Mouse (Mus musculus): ENCODE measurements around the gene Ppp2r2c. TPM values are rescaled to one million over a fixed set of nuclear protein-coding genes. Genes with fewer than 3 reads are reported as not detected.
"Not testable (repeated sequence)": the region's sequence is repeated elsewhere in the genome, so short reads cannot be mapped to it uniquely, and the experiment has no call there.

The Ppp2r2c gene
- polyA plus RNA-seq, 1 experiment from 2014 or later = 17.1 TPM

DNA sequence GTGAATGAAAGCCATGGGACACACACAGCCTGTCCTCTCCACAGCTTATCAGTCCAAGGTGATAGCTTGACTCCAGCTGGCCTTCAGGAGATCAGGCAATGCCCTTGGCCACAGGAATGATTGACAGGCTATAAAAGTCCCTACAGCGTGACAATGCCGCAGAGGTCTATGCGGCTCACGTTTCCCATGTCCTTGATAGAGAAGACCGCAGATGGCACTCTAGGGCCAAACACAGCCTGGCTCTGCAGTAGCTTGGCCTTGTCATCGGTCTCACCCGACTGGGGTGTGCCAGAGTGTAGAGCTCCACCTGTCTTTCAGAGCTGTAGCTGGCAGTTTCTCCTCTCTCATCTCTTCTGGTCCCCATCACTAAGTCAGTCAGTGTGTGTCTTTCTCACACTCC, 68.2 kb downstream of the Ppp2r2c start:
- Histone ChIP-seq H3K27me3 (replicated peaks; ENCODE audit: control insufficient read depth, insufficient read depth, low read length) (no peaks in the 10 kb centered on the region), H3K4me2 (ENCODE audit: low read length) (no peak overlapping the region), H3K27ac (ENCODE audit: low read depth, low read length) (peak overlapping the region; percentile 60; the same call in 1 of the 2 replicates), H3K36me3 (ENCODE audit: control insufficient read depth, insufficient read depth, low read length) (no peaks in the 10 kb centered on the region), H3K4me1 (ENCODE audit: control insufficient read depth, insufficient read depth, low read length) (peaks cover 12% of the 10 kb centered on the region), H3K9ac (ENCODE audit: low read length) (no peak overlapping the region), H3K9me3 (replicated peaks; ENCODE audit: control insufficient read depth, low read length) (no peaks in the 10 kb centered on the region), H3K4me3 (ENCODE audit: low read depth, low read length) (no peak overlapping the region)
- no peak for ATAC-seq
- WGBS = 84% methylated on average over 7 of the region's 7 CpGs
- DNase-seq (ENCODE audit: low spot score) = no peak

- Histone ChIP-seq H3K4me2 (ENCODE audit: low read length) (no peak overlapping the region), H3K9ac (ENCODE audit: low read length) (no peak overlapping the region), H3K4me3 (ENCODE audit: low read depth, low read length) (no peak overlapping the region), H3K36me3 (ENCODE audit: control insufficient read depth, insufficient read depth, low read length) (no peaks in the 10 kb centered on the region), H3K27me3 (replicated peaks; ENCODE audit: control insufficient read depth, insufficient read depth, low read length) (no peaks in the 10 kb centered on the region), H3K4me1 (ENCODE audit: control insufficient read depth, insufficient read depth, low read length) (peaks cover 12% of the 10 kb centered on the region), H3K27ac (ENCODE audit: low read depth, low read length) (no peak overlapping the region), H3K9me3 (replicated peaks; ENCODE audit: control insufficient read depth, low read length) (no peaks in the 10 kb centered on the region)
- DNase-seq (ENCODE audit: low spot score) (no peak), ATAC-seq (no peak)
- WGBS = 95% methylated on average over 5 of the region's 5 CpGs
Measured at GRCm38 (mm10) chr5:36938021-36938420, 69.7 kb downstream of the Ppp2r2c start.

DNA sequence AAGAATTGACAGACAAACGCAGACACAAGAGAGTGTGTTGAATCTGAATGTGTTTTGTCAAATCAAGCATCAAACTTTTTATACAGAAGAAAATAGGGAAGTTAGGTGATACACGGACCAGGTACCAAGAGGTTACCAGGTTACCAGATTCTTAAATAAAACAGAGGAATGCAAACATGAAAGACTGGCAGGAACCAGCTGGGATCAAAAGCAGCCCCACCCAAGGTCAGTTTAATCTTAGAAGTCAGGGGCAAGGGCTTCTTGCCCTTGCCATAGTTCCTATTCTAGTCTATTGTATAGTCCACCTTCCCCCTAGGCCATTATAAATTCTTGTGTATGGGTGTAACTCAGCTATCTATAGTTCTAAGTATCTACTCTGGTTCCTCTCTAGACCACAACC, 70.7 kb downstream of the Ppp2r2c start:
- DNase-seq (ENCODE audit: low spot score); H3K9ac ChIP-seq (ENCODE audit: low read length); H3K9me3 ChIP-seq (replicated peaks; ENCODE audit: control insufficient read depth, low read length); H3K4me3 ChIP-seq (ENCODE audit: low read depth, low read length); H3K4me2 ChIP-seq (ENCODE audit: low read length); H3K27me3 ChIP-seq (replicated peaks; ENCODE audit: control insufficient read depth, insufficient read depth, low read length); ATAC-seq; H3K36me3 ChIP-seq (ENCODE audit: control insufficient read depth, insufficient read depth, low read length); H3K27ac ChIP-seq (ENCODE audit: low read depth, low read length): not testable (repeated sequence)
- H3K4me1 ChIP-seq (ENCODE audit: control insufficient read depth, insufficient read depth, low read length) = peaks cover 12% of the 10 kb centered on the region
- WGBS = 83% methylated on average over 2 of the region's 2 CpGs

DNA sequence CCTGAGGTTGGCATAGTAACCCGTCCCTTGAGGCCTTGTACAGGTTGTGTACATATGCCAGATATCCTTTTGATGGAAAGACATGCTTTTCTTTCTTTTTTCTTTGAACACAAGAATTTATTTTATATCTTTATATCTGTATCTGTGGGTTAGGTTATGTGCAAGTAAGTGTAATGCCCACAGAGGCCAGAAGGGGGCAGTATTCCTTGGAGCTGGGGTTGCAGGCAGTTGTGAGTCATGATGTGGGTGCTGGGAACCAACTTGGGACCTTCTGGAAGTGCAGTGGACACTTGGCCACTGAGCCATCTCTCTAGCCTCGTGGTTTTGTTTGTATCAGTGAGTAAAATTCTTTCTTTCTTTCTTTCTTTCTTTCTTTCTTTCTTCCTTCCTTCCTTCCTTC, 74.1 kb downstream of the Ppp2r2c start:
- WGBS = 89% methylated on average over 2 of the region's 2 CpGs
- H3K9ac ChIP-seq (ENCODE audit: low read length) = no peak overlapping the region
- ATAC-seq = no peak

DNA sequence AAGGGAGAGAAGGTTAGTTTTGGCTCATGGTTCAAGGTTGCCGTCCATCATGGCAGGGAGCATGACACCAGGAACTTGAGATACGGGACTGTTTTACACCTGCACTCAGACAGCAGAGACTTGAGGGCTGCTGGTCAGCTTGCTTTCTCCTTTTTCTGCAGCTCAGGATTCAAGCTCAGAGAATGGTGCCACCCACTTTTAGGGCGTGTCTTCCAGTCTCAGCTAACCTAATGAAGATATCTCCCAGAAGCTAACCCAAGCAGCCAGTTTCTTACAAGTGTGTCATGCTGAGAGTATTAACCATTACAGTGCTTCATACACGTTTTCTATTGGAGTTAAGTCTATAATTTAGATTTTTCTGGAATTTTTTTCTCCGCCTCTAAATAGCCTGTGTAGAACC, 76.2 kb downstream of the Ppp2r2c start:
- no peak for ATAC-seq
- Histone ChIP-seq H3K4me2 (ENCODE audit: low read length) (no peak overlapping the region), H3K9me3 (replicated peaks; ENCODE audit: control insufficient read depth, low read length) (no peaks in the 10 kb centered on the region), H3K9ac (ENCODE audit: low read length) (no peak overlapping the region), H3K4me1 (ENCODE audit: control insufficient read depth, insufficient read depth, low read length) (peaks cover 12% of the 10 kb centered on the region), H3K4me3 (ENCODE audit: low read depth, low read length) (no peak overlapping the region), H3K27me3 (replicated peaks; ENCODE audit: control insufficient read depth, insufficient read depth, low read length) (peaks cover 20% of the 10 kb centered on the region; the same call in 1 of the 2 replicates), H3K27ac (ENCODE audit: low read depth, low read length) (peak overlapping the region; percentile 76), H3K36me3 (ENCODE audit: control insufficient read depth, insufficient read depth, low read length) (no peaks in the 10 kb centered on the region)
- WGBS = 74% methylated on average over 5 of the region's 5 CpGs
- peak; percentile 23 for DNase-seq (ENCODE audit: low spot score)

More for the DNA sequence above, 74.1 kb downstream of the Ppp2r2c start:
- H3K4me2 ChIP-seq (ENCODE audit: low read length) = no peak overlapping the region
- H3K36me3 ChIP-seq (ENCODE audit: control insufficient read depth, insufficient read depth, low read length) = no peaks in the 10 kb centered on the region
- no peaks in the 10 kb centered on the region for H3K9me3 ChIP-seq (replicated peaks; ENCODE audit: control insufficient read depth, low read length)
- H3K27me3 ChIP-seq (replicated peaks; ENCODE audit: control insufficient read depth, insufficient read depth, low read length) = peaks cover 9% of the 10 kb centered on the region; the same call in 1 of the 2 replicates
- no peak for DNase-seq (ENCODE audit: low spot score)
- peaks cover 12% of the 10 kb centered on the region for H3K4me1 ChIP-seq (ENCODE audit: control insufficient read depth, insufficient read depth, low read length)
- H3K4me3 ChIP-seq (ENCODE audit: low read depth, low read length) = no peak overlapping the region
- no peak overlapping the region for H3K27ac ChIP-seq (ENCODE audit: low read depth, low read length)

DNA sequence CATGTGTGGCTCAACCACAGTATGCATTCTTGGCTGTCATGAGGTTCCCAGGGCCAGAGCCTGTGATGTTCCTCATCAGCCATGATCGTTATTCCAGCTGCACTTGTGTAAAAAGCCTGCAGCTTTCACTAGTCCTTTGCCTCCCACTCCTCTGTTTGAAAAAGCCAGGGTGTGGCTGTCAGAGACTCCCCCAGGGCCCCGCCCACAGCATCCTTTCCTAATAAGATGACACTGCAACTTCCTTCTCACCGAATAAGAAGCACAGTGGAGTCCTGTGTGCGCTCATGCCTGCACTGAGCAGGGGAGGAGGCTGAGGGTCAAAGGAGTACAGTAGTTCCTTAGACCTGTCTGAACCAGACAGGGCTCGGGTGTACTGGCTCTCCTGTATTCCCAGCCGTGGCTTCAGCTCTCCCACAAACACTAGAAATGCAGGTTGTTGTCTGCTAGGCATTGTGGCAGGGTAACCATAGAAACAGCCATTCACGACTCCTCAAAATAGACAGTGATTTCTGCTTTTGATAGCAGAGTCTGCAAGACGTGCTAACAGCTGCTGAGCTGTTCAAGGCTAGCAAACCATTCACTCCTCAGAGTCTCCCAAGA, 76.9 kb downstream of the Ppp2r2c start:
- Histone ChIP-seq H3K36me3 (ENCODE audit: control insufficient read depth, insufficient read depth, low read length) (no peaks in the 10 kb centered on the region), H3K27ac (ENCODE audit: low read depth, low read length) (peak overlapping the region; percentile 76), H3K9me3 (replicated peaks; ENCODE audit: control insufficient read depth, low read length) (no peaks in the 10 kb centered on the region), H3K4me3 (ENCODE audit: low read depth, low read length) (no peak overlapping the region), H3K4me1 (ENCODE audit: control insufficient read depth, insufficient read depth, low read length) (peaks cover 12% of the 10 kb centered on the region), H3K4me2 (ENCODE audit: low read length) (no peak overlapping the region; the same call in 1 of the 2 replicates), H3K9ac (ENCODE audit: low read length) (peak overlapping the region; percentile 6; the same call in 1 of the 2 replicates), H3K27me3 (replicated peaks; ENCODE audit: control insufficient read depth, insufficient read depth, low read length) (peaks cover 21% of the 10 kb centered on the region; the same call in 1 of the 2 replicates)
- 31% methylated on average over 8 of the region's 8 CpGs for WGBS
- ATAC-seq = peak; percentile 73
- peak; percentile 81 for DNase-seq (ENCODE audit: low spot score)

DNA sequence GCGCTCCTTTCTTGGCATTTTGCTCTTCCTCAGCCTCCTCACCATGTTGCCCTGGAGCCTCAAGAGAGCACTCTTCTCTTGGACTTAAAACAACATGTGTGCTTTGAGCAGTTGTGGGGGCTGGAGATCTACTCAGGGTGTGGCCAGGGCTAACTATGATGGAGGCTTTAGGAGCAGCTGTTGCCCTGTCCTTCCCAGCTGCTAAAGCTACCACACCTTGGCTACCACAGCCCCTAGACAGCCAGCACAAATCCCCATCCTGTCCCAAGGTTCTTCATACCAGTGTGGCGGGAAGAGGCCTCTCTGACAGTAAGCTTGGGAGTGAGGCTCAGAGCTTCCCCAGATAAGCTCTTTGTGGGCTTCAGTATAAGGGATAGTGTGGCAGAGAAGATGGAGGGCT, 77.4 kb downstream of the Ppp2r2c start:
- ATAC-seq = 0 out of 2 replicates have a peak, but pooled peaks have one; percentile 1
- H3K27me3 ChIP-seq (replicated peaks; ENCODE audit: control insufficient read depth, insufficient read depth, low read length) = peaks cover 21% of the 10 kb centered on the region; the same call in 1 of the 2 replicates
- no peaks in the 10 kb centered on the region for H3K36me3 ChIP-seq (ENCODE audit: control insufficient read depth, insufficient read depth, low read length)
- no peak overlapping the region; the same call in 1 of the 2 replicates for H3K9ac ChIP-seq (ENCODE audit: low read length)
- peaks cover 12% of the 10 kb centered on the region for H3K4me1 ChIP-seq (ENCODE audit: control insufficient read depth, insufficient read depth, low read length)
- H3K4me3 ChIP-seq (ENCODE audit: low read depth, low read length) = no peak overlapping the region
- no peak for DNase-seq (ENCODE audit: low spot score)
- H3K9me3 ChIP-seq (replicated peaks; ENCODE audit: control insufficient read depth, low read length) = no peaks in the 10 kb centered on the region
- peak overlapping the region; percentile 76 for H3K27ac ChIP-seq (ENCODE audit: low read depth, low read length)
- no peak overlapping the region; the same call in 1 of the 2 replicates for H3K4me2 ChIP-seq (ENCODE audit: low read length)
- 65% methylated on average over 2 of the region's 2 CpGs for WGBS

GRCm38 (mm10) chr5:36946445-36946844, 78.1 kb downstream of the Ppp2r2c start:
- H3K9me3 ChIP-seq (replicated peaks; ENCODE audit: control insufficient read depth, low read length) = no peaks in the 10 kb centered on the region
- H3K27ac ChIP-seq (ENCODE audit: low read depth, low read length) = no peak overlapping the region
- no peak overlapping the region for H3K4me2 ChIP-seq (ENCODE audit: low read length)
- peaks cover 21% of the 10 kb centered on the region; the same call in 1 of the 2 replicates for H3K27me3 ChIP-seq (replicated peaks; ENCODE audit: control insufficient read depth, insufficient read depth, low read length)
- DNase-seq (ENCODE audit: low spot score) = peak; percentile 89
- 1% methylated on average over 5 of the region's 5 CpGs for WGBS
- H3K9ac ChIP-seq (ENCODE audit: low read length) = no peak overlapping the region
- H3K4me3 ChIP-seq (ENCODE audit: low read depth, low read length) = no peak overlapping the region
- no peaks in the 10 kb centered on the region for H3K36me3 ChIP-seq (ENCODE audit: control insufficient read depth, insufficient read depth, low read length)
- peak; percentile 30; the same call in 1 of the 2 replicates for ATAC-seq
- peaks cover 12% of the 10 kb centered on the region for H3K4me1 ChIP-seq (ENCODE audit: control insufficient read depth, insufficient read depth, low read length)

- Histone ChIP-seq H3K4me1 (ENCODE audit: control insufficient read depth, insufficient read depth, low read length) (peaks cover 12% of the 10 kb centered on the region), H3K4me2 (ENCODE audit: low read length) (no peak overlapping the region), H3K9me3 (replicated peaks; ENCODE audit: control insufficient read depth, low read length) (no peaks in the 10 kb centered on the region), H3K27me3 (replicated peaks; ENCODE audit: control insufficient read depth, insufficient read depth, low read length) (peaks cover 21% of the 10 kb centered on the region; the same call in 1 of the 2 replicates), H3K36me3 (ENCODE audit: control insufficient read depth, insufficient read depth, low read length) (no peaks in the 10 kb centered on the region), H3K27ac (ENCODE audit: low read depth, low read length) (no peak overlapping the region), H3K4me3 (ENCODE audit: low read depth, low read length) (no peak overlapping the region), H3K9ac (ENCODE audit: low read length) (no peak overlapping the region)
- peak; percentile 38 for ATAC-seq
- 8% methylated on average over 3 of the region's 3 CpGs for WGBS
- DNase-seq (ENCODE audit: low spot score) = peak; percentile 85
Measured at GRCm38 (mm10) chr5:36948831-36949230, 80.5 kb downstream of the Ppp2r2c start.
